Mouse (Mus musculus) liver, postnatal 0 days (tissue): ENCODE results near the gene Cwc27. TPM values are rescaled to one million over a fixed set of nuclear protein-coding genes. Genes with fewer than 3 reads are reported as not detected.
A peak's percentile ranks its signal among the peaks of the same experiment; 100 is the strongest.

Experiments
- ATAC-seq: fragments of 200-750 bp; cut with Nextera tagmentation; 2 replicates; pipeline ENCODE4 v1.8.0; 2017; ENCODE audit warnings: mild to moderate bottlenecking, moderate library complexity
- DNase-seq: peaks from one replicate; pipeline ENCODE4 v3.0.0-alpha.2; 2016
- H3K27ac ChIP-seq: fragments of 300-500 bp; sonication (generic); 2 replicates; pipeline ENCODE4 v1.5.1; 2014; ENCODE audit warnings: antibody characterized with exemption, moderate library complexity, mild to moderate bottlenecking, low read depth
- H3K27me3 ChIP-seq: fragments of 300-500 bp; sonication (generic); 2 replicates; pipeline ENCODE4 v1.6.1; 2014; ENCODE audit warnings: low read length, control low read depth, mixed read lengths; ENCODE audit not compliant: insufficient read depth
- H3K36me3 ChIP-seq: fragments of 300-500 bp; sonication (generic); replicated peaks from 2 replicates; pipeline ENCODE4 v1.6.1; 2014; ENCODE audit warnings: mild to moderate bottlenecking, control low read depth, low read length, moderate library complexity, mixed read lengths; ENCODE audit not compliant: insufficient read depth
- H3K4me1 ChIP-seq: fragments of 300-500 bp; sonication (generic); 2 replicates; pipeline ENCODE4 v1.6.1; 2014; ENCODE audit warnings: antibody characterized with exemption, mild to moderate bottlenecking, control low read depth; ENCODE audit not compliant: insufficient read depth
- H3K4me2 ChIP-seq: fragments of 300-500 bp; sonication (generic); 2 replicates; pipeline ENCODE4 v1.6.1; 2014; ENCODE audit warnings: low read depth, mild to moderate bottlenecking, low read length, moderate library complexity, mixed read lengths
- H3K4me3 ChIP-seq: fragments of 300-500 bp; sonication (generic); 2 replicates; pipeline ENCODE4 v1.5.1; 2014; ENCODE audit warnings: low read depth, low read length
- H3K9ac ChIP-seq: fragments of 300-500 bp; sonication (generic); replicated peaks from 2 replicates; pipeline ENCODE4 v1.6.1; 2014; ENCODE audit warnings: mild to moderate bottlenecking, moderate library complexity
- H3K9me3 ChIP-seq: fragments of 300-500 bp; sonication (generic); 2 replicates; pipeline ENCODE4 v1.6.1; 2016; ENCODE audit warnings: mild to moderate bottlenecking, control low read depth, low read length, mixed read lengths
- CTCF ChIP-seq: sonication (generic); IDR thresholded peaks from 2 replicates; pipeline ENCODE4 v1.5.1; 2016; ENCODE audit warnings: antibody characterized with exemption, low read depth
- EP300 ChIP-seq: IDR thresholded peaks from 2 replicates; pipeline ENCODE4 v1.6.1; 2016; ENCODE audit warnings: antibody characterized with exemption, low read depth, mild to moderate bottlenecking
- WGBS: fragments of 180-500 bp; shearing (Covaris S2); extraction: QIAGEN DNeasy Blood & Tissue Kit; methylation state at CpG from one replicate; pipeline ENCODE4 v1.1.7; 2014; ENCODE audit not compliant: insufficient replicate concordance; 5-methylcytosine and 5-hydroxymethylcytosine counted together
- polyA plus RNA-seq: library from polyadenylated mRNA; unstranded; fragments of >200 nt; fragmentation: Nextera tagmentation; extraction: Ambion mirVana; gene quantifications from 2 replicates; pipeline ENCODE4 v1.2.1, GENCODE M21; 2015

Cwc27 gene
- polyA plus RNA-seq, 1 experiment from 2014 or later, result 7.8 TPM

GRCm38 (mm10) chr13:104645778-104646425, 171.0 kb downstream of the Cwc27 start:
- H3K27me3 ChIP-seq, result no peaks in the 10 kb centered on the region
- peaks cover 7% of the 10 kb centered on the region for H3K4me1 ChIP-seq
- TF ChIP-seq CTCF, result no peak
- no peak for TF ChIP-seq EP300
- no peak overlapping the region for H3K9ac ChIP-seq
- no peaks in the 10 kb centered on the region for H3K9me3 ChIP-seq
- H3K27ac ChIP-seq, result no peak overlapping the region
- 82% methylated on average over 6 of the region's 6 CpGs for WGBS
- no peak overlapping the region for H3K4me2 ChIP-seq
- ATAC-seq (no peak), DNase-seq (no peak)
- no peaks in the 10 kb centered on the region for H3K36me3 ChIP-seq
- no peak overlapping the region for H3K4me3 ChIP-seq

DNA sequence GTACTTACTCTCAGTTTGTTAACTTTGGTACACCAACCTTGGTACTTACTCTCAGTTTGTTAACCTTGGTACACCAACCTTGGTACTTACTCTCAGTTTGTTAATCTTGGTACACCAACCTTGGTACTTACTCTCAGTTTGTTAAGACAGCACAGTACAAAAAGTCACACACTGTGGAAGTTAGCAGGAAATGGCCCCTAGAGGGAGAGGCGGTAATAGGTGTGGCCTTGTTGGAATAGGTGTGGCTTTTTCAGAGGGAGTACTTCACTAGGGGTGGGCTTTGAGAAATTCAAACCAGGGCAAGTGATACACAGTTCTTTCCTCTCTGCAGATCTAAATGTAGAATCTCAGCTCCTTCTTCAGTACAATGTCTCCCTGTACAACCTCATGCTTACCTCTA, 172.8 kb downstream of the Cwc27 start:
- H3K36me3 ChIP-seq, result no peaks in the 10 kb centered on the region
- DNase-seq (no peak), ATAC-seq (no peak)
- TF ChIP-seq CTCF, result no peak
- TF ChIP-seq EP300, result no peak
- 82% methylated on average over 1 of the region's 1 CpGs for WGBS
- H3K27ac ChIP-seq, result no peak overlapping the region
- no peak overlapping the region for H3K4me2 ChIP-seq
- no peak overlapping the region for H3K4me3 ChIP-seq
- peaks cover 11% of the 10 kb centered on the region for H3K4me1 ChIP-seq
- H3K9me3 ChIP-seq, result no peaks in the 10 kb centered on the region
- H3K27me3 ChIP-seq, result no peaks in the 10 kb centered on the region
- no peak overlapping the region for H3K9ac ChIP-seq

DNA sequence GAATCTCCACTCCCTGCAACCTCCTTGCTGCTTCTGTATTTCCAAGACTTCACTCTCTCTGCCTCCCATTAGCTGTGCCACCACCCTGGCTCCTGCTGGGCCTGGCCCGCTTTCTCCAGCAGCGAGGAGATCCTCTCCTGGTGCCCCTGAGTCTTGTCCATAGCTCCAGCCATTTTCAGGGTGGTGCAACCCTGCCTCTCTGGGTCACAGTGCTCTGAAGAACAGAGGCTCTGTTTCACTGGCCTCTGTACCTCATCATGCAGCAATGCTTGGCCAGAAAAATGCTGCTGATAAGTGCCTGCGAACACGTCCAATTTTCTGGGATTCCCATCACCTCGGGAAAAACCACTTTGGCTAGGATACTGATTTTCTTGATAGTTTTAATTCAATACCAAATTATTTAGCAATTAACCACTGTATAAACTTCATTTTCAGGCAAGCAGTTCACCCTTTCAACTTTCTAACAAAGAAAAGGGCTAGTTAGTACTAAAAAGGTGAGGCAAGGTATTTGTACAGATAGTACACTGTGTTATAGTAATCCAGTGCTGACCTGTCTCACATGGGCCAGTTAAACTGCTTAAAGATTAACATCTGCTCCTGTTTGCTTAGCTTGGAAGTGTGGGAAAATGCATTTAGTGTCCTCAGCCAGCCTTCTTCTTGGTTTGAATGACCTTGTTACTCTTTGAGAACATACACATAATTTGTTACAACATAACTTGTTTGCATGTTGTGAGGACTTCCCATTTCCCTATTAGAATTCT, 176.1 kb downstream of the Cwc27 start:
- Histone ChIP-seq H3K36me3 (no peaks in the 10 kb centered on the region), H3K27me3 (no peaks in the 10 kb centered on the region), H3K27ac (peak overlapping the region; percentile 96), H3K9me3 (no peaks in the 10 kb centered on the region), H3K9ac (no peak overlapping the region), H3K4me2 (no peak overlapping the region), H3K4me3 (no peak overlapping the region), H3K4me1 (peaks cover 11% of the 10 kb centered on the region)
- 69% methylated on average over 5 of the region's 5 CpGs for WGBS
- ATAC-seq (peak; percentile 85), DNase-seq (no peak)
- TF ChIP-seq CTCF (no peak), EP300 (peak; percentile 78)

GRCm38 (mm10) chr13:104638988-104639387, 178.0 kb downstream of the Cwc27 start:
- Histone ChIP-seq H3K36me3 (no peaks in the 10 kb centered on the region), H3K27ac (peak overlapping the region; percentile 94), H3K4me3 (no peak overlapping the region), H3K9ac (no peak overlapping the region), H3K4me1 (peaks cover 11% of the 10 kb centered on the region), H3K9me3 (no peaks in the 10 kb centered on the region), H3K4me2 (0 out of 2 replicates have a peak overlapping the region, but pooled peaks have one; percentile 18), H3K27me3 (no peaks in the 10 kb centered on the region)
- 66% methylated on average over 3 of the region's 3 CpGs for WGBS
- ATAC-seq, result peak; percentile 78
- peak; percentile 25 for DNase-seq
- TF ChIP-seq EP300 (peak; percentile 72), CTCF (no peak)

- H3K27me3 ChIP-seq, result no peaks in the 10 kb centered on the region
- H3K4me1 ChIP-seq, result peaks cover 4% of the 10 kb centered on the region
- DNase-seq (no peak), ATAC-seq (peak; percentile 77)
- 49% methylated on average over 6 of the region's 6 CpGs for WGBS
- H3K4me3 ChIP-seq, result no peak overlapping the region
- no peaks in the 10 kb centered on the region for H3K9me3 ChIP-seq
- H3K9ac ChIP-seq, result no peak overlapping the region; the same call in 1 of the 2 replicates
- TF ChIP-seq EP300 (no peak), CTCF (no peak)
- no peaks in the 10 kb centered on the region for H3K36me3 ChIP-seq
- peak overlapping the region; percentile 85 for H3K27ac ChIP-seq
- no peak overlapping the region for H3K4me2 ChIP-seq
Observed at GRCm38 (mm10) chr13:104635965-104636462, 180.9 kb downstream of the Cwc27 start.

DNA sequence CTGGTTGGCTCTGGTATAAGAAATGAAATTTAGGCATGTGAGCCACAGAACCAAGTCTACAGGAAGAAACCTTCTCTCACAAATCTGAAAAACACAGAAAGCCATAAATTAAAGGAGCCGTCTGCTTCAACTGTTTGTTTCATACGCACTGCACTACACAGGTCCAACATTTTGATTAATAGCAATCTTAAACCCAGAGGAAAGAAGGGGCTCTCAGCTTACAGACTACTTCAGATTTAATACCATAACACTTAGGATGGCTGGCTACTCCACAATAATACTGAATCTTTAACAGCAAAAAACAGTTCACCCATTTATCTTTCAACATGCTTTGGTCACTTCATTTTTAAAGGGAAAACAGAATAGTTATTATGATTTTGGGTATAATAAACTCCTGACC, 182.2 kb downstream of the Cwc27 start:
- H3K36me3 ChIP-seq, result 0 out of 2 replicates have a peak, but pooled peaks cover 3% of the 10 kb centered on the region
- TF ChIP-seq EP300 (no peak), CTCF (no peak)
- no peak for ATAC-seq
- no peaks in the 10 kb centered on the region for H3K27me3 ChIP-seq
- H3K27ac ChIP-seq, result no peak overlapping the region; the same call in 1 of the 2 replicates
- no peak overlapping the region for H3K4me2 ChIP-seq
- DNase-seq, result no peak
- no peaks in the 10 kb centered on the region for H3K4me1 ChIP-seq
- no peaks in the 10 kb centered on the region for H3K9me3 ChIP-seq
- H3K9ac ChIP-seq, result no peak overlapping the region
- 84% methylated on average over 2 of the region's 2 CpGs for WGBS
- no peak overlapping the region for H3K4me3 ChIP-seq
